Mouse (Mus musculus) heart, postnatal 0 days (tissue): ENCODE data around the gene Plekha6. TPM values are rescaled to one million over a fixed set of nuclear protein-coding genes. Genes with fewer than 3 reads are reported as not detected.

Source experiments
- ATAC-seq: fragments of 200-750 bp; cut with Nextera tagmentation; 2 replicates; pipeline ENCODE4 v1.8.0; 2017; ENCODE audit warnings: low read depth, moderate number of reproducible peaks, moderate library complexity; ENCODE audit not compliant: insufficient read depth
- DNase-seq: peaks from one replicate; pipeline ENCODE4 v3.0.0-alpha.2; 2016; ENCODE audit warnings: low spot score
- H3K27ac ChIP-seq: fragments of 300-500 bp; sonication (generic); 2 replicates; pipeline ENCODE4 v1.5.1; 2014; ENCODE audit warnings: low read depth, mild to moderate bottlenecking
- H3K27me3 ChIP-seq: fragments of 300-500 bp; sonication (generic); 2 replicates; pipeline ENCODE4 v1.6.1; 2014; ENCODE audit warnings: low read length, mixed read lengths; ENCODE audit not compliant: control insufficient read depth, insufficient read depth
- H3K36me3 ChIP-seq: fragments of 300-500 bp; sonication (generic); replicated peaks from 2 replicates; pipeline ENCODE4 v1.6.1; 2014; ENCODE audit warnings: low read length, mixed read lengths; ENCODE audit not compliant: control insufficient read depth, insufficient read depth
- H3K4me1 ChIP-seq: fragments of 300-500 bp; sonication (generic); 2 replicates; pipeline ENCODE4 v1.6.1; 2014; ENCODE audit warnings: antibody characterized with exemption; ENCODE audit not compliant: control insufficient read depth, insufficient read depth
- H3K4me2 ChIP-seq: fragments of 300-500 bp; sonication (generic); 2 replicates; pipeline ENCODE4 v1.6.1; 2014; ENCODE audit warnings: low read depth, mild to moderate bottlenecking, low read length, moderate library complexity
- H3K4me3 ChIP-seq: fragments of 300-500 bp; sonication (generic); 2 replicates; pipeline ENCODE4 v1.5.1; 2014; ENCODE audit warnings: low read depth, low read length
- H3K9ac ChIP-seq: fragments of 300-500 bp; sonication (generic); replicated peaks from 2 replicates; pipeline ENCODE4 v1.6.1; 2014; ENCODE audit warnings: low read depth, low read length, mixed read lengths
- H3K9me3 ChIP-seq: fragments of 300-500 bp; sonication (generic); replicated peaks from 2 replicates; pipeline ENCODE4 v1.6.1; 2016; ENCODE audit warnings: low read length; ENCODE audit not compliant: control insufficient read depth
- CTCF ChIP-seq: IDR thresholded peaks from 2 replicates; pipeline ENCODE4 v1.5.1; 2016; ENCODE audit warnings: antibody characterized with exemption, control low read depth, low read depth
- EP300 ChIP-seq: IDR thresholded peaks from 2 replicates; pipeline ENCODE4 v1.6.1; 2016; ENCODE audit warnings: antibody characterized with exemption, low read depth
- WGBS: fragments of 180-500 bp; shearing (Covaris S2); extraction: QIAGEN DNeasy Blood & Tissue Kit; methylation state at CpG from one replicate; pipeline ENCODE4 v1.1.7; 2014; 5-methylcytosine and 5-hydroxymethylcytosine counted together
- polyA plus RNA-seq: library from polyadenylated mRNA; unstranded; fragments of >200 nt; fragmentation: Nextera tagmentation; extraction: Ambion mirVana; gene quantifications from 2 replicates; pipeline ENCODE4 v1.2.1, GENCODE M21; 2015
- total RNA-seq: library from RNA; depleted of rRNA; stranded (reverse); fragments of >200 nt; gene quantifications from 2 replicates; pipeline ENCODE4 v1.2.3, GENCODE M21; 2014; ENCODE audit warnings: low replicate concordance

Plekha6 gene
- total and polyA plus RNA-seq, 2 experiments from 2014 or later: 7.0 to 36.1 TPM

GRCm38 (mm10) chr1:133228809-133229487 is 64.9 kb downstream of the Plekha6 start:
- Histone ChIP-seq H3K4me3 (no peak overlapping the region), H3K4me2 (no peak overlapping the region), H3K27me3 (no peaks in the 10 kb centered on the region), H3K27ac (peak overlapping the region; percentile 97), H3K4me1 (peaks cover 36% of the 10 kb centered on the region), H3K9me3 (no peaks in the 10 kb centered on the region), H3K9ac (no peak overlapping the region), H3K36me3 (no peaks in the 10 kb centered on the region)
- ATAC-seq (no peak), DNase-seq (peak; percentile 55)
- WGBS: 35% methylated on average over 9 of the region's 9 CpGs
- TF ChIP-seq CTCF (no peak), EP300 (no peak)

DNA sequence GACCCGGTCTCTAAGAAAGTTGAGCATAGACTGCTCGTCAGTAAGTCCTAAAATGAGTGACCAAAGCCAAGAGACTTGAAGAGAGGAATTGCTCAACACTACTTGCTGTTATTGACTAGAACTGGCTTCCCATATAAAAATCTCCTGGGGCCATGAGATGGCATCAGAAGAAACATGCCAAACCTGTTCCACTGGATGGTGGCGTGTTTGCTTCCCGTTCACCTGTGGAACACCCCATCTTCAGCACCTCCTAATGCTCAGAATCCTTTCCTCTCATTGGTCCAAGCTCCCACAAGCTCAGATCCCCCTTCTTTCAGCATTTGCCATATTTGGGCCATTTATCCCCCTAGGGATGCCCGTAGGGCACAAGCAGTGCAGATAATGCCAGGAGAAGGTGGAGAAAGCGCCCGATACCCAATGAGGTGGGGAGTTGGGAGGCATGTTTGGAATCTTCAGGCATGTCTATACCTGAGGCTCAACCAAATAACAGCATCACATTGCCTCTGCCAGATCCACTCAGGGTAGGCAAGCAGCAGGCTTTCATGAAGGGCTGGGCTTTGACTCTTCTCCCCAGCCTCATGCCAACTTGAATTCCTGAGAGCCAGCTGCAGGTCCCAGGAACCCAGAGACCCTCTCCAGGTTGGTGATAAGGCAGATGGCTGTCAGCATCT is 67.6 kb downstream of the Plekha6 start:
- Histone ChIP-seq H3K4me3 (no peak overlapping the region), H3K4me2 (no peak overlapping the region), H3K4me1 (peaks cover 26% of the 10 kb centered on the region), H3K9ac (no peak overlapping the region), H3K9me3 (no peaks in the 10 kb centered on the region), H3K27me3 (no peaks in the 10 kb centered on the region), H3K36me3 (no peaks in the 10 kb centered on the region), H3K27ac (no peak overlapping the region)
- no peak for TF ChIP-seq CTCF
- TF ChIP-seq EP300: no peak
- DNase-seq: no peak
- WGBS: 92% methylated on average over 7 of the region's 7 CpGs
- ATAC-seq: no peak

GRCm38 (mm10) chr1:133235909-133236308 is 71.9 kb downstream of the Plekha6 start:
- ATAC-seq: no peak
- H3K9ac ChIP-seq: no peak overlapping the region
- no peak overlapping the region for H3K4me3 ChIP-seq
- TF ChIP-seq EP300 (no peak), CTCF (no peak)
- H3K36me3 ChIP-seq: no peaks in the 10 kb centered on the region
- H3K4me1 ChIP-seq: peaks cover 33% of the 10 kb centered on the region
- no peaks in the 10 kb centered on the region for H3K27me3 ChIP-seq
- H3K27ac ChIP-seq: peak overlapping the region; percentile 91
- H3K9me3 ChIP-seq: no peaks in the 10 kb centered on the region
- H3K4me2 ChIP-seq: no peak overlapping the region
- no peak for DNase-seq
- 65% methylated on average over 5 of the region's 5 CpGs for WGBS

- Histone ChIP-seq H3K36me3 (no peaks in the 10 kb centered on the region), H3K9me3 (no peaks in the 10 kb centered on the region), H3K4me2 (peak overlapping the region; percentile 38), H3K9ac (no peak overlapping the region), H3K4me1 (peaks cover 35% of the 10 kb centered on the region), H3K4me3 (no peak overlapping the region), H3K27ac (peak overlapping the region; percentile 91), H3K27me3 (no peaks in the 10 kb centered on the region)
- WGBS: 17% methylated on average over 8 of the region's 8 CpGs
- ATAC-seq (peak; percentile 95), DNase-seq (peak; percentile 94)
- TF ChIP-seq CTCF: no peak
- 0 out of 2 replicates have a peak, but pooled peaks have one; percentile 68 for TF ChIP-seq EP300
Observed at GRCm38 (mm10) chr1:133236693-133237440, 72.9 kb downstream of the Plekha6 start.

DNA sequence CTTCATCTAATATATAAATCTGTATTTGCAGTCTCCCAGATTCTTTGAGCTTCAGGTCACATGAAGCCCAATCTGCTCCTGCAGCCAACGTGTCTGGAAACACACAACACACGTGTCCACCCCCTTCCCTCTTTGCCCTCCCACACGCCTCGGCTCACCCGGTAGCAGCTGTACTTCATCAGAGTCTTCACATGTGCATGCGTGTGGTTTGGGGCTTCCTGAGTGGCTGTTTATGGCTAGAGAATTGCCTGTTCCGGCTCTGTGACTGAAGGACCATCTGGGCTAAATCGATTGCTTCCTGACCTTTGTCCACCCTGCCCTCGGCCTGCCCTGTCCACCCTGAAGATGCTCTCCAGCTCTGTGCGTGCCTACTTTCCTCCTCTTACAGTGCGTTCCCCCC is 73.7 kb downstream of the Plekha6 start:
- Histone ChIP-seq H3K4me3 (no peak overlapping the region), H3K9ac (no peak overlapping the region)
- peak; percentile 49; the same call in 1 of the 2 replicates for ATAC-seq

More for the DNA sequence above, 73.7 kb downstream of the Plekha6 start:
- H3K36me3 ChIP-seq: no peaks in the 10 kb centered on the region
- no peaks in the 10 kb centered on the region for H3K9me3 ChIP-seq
- DNase-seq: peak; percentile 62
- no peaks in the 10 kb centered on the region for H3K27me3 ChIP-seq
- peaks cover 35% of the 10 kb centered on the region for H3K4me1 ChIP-seq
- H3K4me2 ChIP-seq: peak overlapping the region; percentile 38
- 8% methylated on average over 11 of the region's 11 CpGs for WGBS
- H3K27ac ChIP-seq: peak overlapping the region; percentile 91
- no peak for TF ChIP-seq EP300
- no peak for TF ChIP-seq CTCF
